Mouse (Mus musculus): ENCODE measurements around the gene Crebl2.

DNA sequence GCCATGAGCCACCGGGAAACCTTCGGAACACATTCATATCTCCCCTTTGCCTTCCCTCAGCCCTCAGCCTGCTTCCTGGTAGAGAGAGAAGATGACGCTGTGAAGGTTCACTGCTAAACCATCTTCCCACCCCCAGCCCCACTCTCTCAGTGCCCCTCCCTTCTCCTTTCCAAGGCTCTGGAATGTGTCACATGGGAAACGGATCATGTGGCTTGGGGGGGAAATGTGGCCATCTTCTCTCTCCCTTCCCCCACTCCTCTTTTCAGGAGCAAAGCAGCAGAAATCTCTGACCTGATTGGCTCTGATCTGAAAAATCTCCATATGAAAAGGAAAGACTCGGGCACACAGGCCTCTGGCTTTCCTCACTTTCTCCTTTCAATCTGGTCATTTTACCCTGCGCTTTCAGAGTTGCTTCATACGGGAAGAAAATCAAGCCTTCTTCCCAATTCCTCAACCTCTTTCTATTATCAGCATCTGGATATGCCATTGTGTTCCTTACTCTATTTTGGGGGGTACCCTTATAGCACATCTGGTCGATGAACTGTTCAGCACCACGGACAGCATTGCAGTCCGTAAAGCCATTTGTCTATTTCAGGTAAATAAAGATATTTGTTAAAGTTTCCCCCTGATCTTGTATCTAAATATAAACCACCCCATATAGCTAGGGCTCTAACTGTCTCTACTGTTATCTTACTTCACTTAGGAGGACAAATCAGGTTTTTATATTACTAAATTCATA lies 57.9 kb downstream of the Crebl2 start:
- TF ChIP-seq POLR2A (IDR thresholded peaks at IDR 0.05; ENCODE audit: borderline replicate concordance, extremely low read depth, low read depth, low read length), result no peak
- no peak for TF ChIP-seq CTCF (IDR thresholded peaks at IDR 0.05; ENCODE audit: insufficient read depth, low read length)
